Mouse (Mus musculus): ENCODE results near the gene Lep.

Gene Lep

GRCm38 (mm10) chr6:29044029-29044428 is 16.0 kb upstream of the Lep start:
- no peak for DNase-seq (ENCODE audit: low spot score in 2 of 2)

- DNase-seq (ENCODE audit: low spot score in 2 of 2) = no peak
Observed at GRCm38 (mm10) chr6:29049926-29050325, 10.1 kb upstream of the Lep start.

- no peak for DNase-seq (ENCODE audit: low spot score in 2 of 2)
Observed at GRCm38 (mm10) chr6:29052188-29052587, 7.8 kb upstream of the Lep start.

- no peak for DNase-seq (ENCODE audit: low spot score in 2 of 2)
Observed at GRCm38 (mm10) chr6:29053181-29053580, 6.8 kb upstream of the Lep start.

GRCm38 (mm10) chr6:29056377-29056776 is 3.6 kb upstream of the Lep start:
- DNase-seq (ENCODE audit: low spot score in 2 of 2) = no peak

GRCm38 (mm10) chr6:29066389-29066790 is 6.4 kb downstream of the Lep start:
- DNase-seq (ENCODE audit: low spot score in 2 of 2) = no peak

DNA sequence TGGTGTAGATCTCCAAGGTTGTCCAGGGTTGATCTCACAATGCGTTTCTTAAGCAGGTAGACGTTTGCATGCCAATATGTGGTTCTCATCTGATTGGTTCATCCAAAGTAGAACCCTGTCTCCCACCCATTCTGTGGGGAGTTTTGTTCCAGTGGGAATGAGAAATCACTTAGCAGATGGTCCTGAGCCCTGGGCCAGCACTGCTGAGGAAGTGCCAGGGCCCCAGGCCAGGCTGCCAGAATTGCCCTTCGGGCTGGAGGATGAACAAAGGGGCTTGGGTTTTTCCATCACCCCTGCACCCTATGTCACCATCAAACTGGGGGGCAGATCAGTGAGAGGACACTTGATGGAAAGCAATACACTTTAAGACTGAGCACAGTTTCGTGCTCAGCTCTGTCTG is 12.2 kb downstream of the Lep start:
- DNase-seq (ENCODE audit: low spot score in 2 of 2) = no peak

DNA sequence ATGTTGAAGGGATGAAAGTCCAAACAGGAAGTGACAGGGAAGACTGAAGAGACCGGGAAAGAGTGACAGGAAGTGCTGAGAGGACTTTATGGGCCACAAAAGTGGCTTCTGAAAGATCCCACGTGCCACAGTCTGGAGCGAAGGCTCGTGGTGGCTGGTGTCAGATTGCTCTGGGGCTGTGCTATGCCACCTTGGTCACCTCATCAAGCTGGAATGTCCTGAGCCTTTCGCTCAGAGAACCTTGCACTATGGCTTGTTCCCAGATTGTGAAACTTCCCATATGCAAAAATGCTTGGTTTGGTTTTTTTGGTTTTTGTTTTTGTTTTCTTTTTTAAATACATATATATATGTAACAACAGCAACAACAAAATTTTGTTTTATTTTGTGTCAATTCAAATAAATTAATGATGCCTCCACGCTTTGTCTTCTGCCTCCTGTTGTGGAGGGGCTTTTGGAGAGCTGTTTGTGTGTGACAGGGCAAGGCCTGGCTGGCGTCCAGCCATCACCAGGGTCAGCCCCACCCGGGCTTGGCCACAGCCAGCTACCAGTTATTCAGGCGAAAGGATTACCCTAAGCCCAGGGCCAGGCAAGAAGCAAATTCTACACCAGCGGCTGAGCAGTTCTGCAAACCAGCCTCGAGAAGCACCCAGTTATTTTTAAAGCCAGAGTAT is 13.6 kb downstream of the Lep start:
- DNase-seq (ENCODE audit: low spot score in 2 of 2) = no peak

DNA sequence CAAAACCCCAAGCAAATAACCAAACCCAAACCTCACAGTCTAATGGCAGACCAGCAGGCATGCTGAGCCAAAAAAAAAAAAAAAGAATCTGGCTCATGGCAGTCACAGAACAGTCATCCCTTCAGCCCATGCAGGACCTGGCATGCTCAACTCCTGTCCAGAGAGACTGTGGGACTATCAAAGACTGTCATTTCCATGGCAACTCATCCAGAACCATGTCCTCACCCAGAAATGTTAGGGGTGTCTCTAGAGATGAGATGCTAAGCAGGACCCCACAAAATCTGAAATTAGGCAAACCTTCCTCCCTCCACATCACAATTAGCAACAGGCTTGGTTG is 14.1 kb downstream of the Lep start:
- DNase-seq (ENCODE audit: low spot score in 2 of 2) = no peak

GRCm38 (mm10) chr6:29079291-29079690 is 19.3 kb downstream of the Lep start:
- peak; percentile 62 to 82 for DNase-seq (ENCODE audit: low spot score in 2 of 2)

- no peak for DNase-seq (ENCODE audit: low spot score in 2 of 2)
Observed at GRCm38 (mm10) chr6:29081826-29082363, 21.9 kb downstream of the Lep start.

GRCm38 (mm10) chr6:29082776-29083354 is 22.8 kb downstream of the Lep start:
- no peak for DNase-seq (ENCODE audit: low spot score in 2 of 2)

DNA sequence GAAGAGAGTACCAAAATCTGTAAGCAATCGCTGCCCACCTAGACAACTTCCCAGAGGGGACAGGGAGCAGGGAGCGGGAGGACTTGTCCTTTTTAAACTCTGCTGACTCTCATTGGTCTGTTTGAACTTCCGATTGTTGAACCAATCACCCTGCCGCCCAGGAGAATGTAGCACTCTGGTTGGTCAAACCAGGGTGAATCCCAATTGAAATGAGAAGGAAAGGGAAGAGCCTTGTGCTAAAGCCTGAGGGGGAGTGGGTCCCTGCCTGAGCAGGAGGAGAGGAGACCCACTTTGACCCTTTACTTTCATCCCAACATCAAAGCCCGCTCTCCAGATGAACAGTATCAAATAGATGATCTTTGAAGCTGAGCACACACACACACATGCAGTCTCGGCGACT is 24.4 kb downstream of the Lep start:
- no peak for DNase-seq (ENCODE audit: low spot score in 2 of 2)

- no peak for DNase-seq (ENCODE audit: low spot score in 2 of 2)
Observed at GRCm38 (mm10) chr6:29087921-29088709, 28.1 kb downstream of the Lep start.

GRCm38 (mm10) chr6:29092234-29092633 is 32.2 kb downstream of the Lep start:
- no peak for DNase-seq (ENCODE audit: low spot score in 2 of 2)

- no peak for DNase-seq (ENCODE audit: low spot score in 2 of 2)
Observed at GRCm38 (mm10) chr6:29092904-29093303, 32.9 kb downstream of the Lep start.

- DNase-seq (ENCODE audit: low spot score in 2 of 2) = peak; percentile 48 to 56
Observed at GRCm38 (mm10) chr6:29099536-29100170, 39.6 kb downstream of the Lep start.

- peak; percentile 19 to 35 for DNase-seq (ENCODE audit: low spot score in 2 of 2)
Observed at GRCm38 (mm10) chr6:29100423-29100822, 40.4 kb downstream of the Lep start.

DNA sequence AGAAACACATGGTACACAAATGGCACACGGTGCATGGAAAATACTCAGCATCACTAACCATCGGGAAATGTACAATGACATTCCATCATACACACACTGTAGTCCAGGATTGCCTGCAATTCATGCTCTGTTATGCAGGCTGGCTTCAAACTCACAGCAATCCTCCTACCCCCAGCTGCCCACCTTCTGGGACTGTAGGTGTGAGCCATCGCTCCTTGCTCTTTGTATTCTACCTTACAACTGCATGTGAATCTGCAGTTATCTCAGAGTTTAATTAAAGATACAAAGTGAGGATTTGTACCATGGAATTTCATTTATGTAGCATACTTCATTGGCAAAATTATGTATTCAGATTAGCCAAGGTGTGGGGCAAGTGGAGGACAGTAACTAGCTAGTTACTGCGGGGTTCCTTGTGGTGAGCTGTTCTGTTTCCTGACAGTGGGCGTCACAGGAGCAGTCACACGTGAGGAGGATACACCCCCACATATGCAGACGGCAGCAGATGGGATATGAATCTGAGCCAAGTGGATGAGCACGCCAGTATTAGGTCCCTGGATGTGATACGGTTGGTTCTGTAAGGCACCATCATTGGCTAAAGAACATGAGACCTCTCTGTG is 41.3 kb downstream of the Lep start:
- peak; percentile 38 to 70 for DNase-seq (ENCODE audit: low spot score in 2 of 2)

DNA sequence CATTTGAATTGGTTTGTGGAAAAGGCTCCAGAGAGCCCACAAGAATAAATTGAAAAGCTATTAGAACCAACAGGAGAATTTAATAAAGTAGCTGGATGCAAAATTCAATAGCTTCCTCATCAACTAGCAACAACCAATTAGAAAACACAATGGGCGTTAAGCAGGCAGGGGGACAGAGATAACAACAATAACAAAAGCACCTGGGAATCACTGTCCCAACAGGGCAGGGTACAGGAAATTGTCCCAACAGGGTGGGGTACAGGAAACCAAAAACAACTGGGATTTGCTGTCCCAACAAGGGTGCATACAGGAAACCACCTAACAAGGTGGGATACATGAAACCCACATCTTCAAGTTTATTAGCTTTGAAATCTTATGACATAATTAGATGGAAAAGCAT is 48.4 kb downstream of the Lep start:
- no peak for DNase-seq (ENCODE audit: low spot score in 2 of 2)

DNA sequence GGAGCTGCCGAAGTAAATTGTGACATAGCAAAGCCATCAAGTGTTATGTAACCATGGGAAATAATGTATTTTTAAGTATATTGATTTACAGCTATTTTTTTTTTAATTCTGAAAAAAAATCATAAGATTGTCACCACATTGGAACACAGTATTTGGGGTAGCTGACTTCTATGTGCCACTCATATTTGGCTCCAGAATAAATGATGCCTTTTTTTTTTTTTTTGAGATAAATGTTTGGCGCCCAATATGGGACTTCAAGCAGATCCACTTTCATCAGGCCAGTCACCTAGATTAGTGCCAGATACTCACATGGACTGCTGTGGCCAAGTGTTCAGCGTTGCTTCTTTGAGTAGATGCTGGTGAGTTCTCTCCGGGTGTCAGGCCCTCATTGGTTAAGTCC is 51.5 kb downstream of the Lep start:
- no peak for DNase-seq (ENCODE audit: low spot score in 2 of 2)

DNA sequence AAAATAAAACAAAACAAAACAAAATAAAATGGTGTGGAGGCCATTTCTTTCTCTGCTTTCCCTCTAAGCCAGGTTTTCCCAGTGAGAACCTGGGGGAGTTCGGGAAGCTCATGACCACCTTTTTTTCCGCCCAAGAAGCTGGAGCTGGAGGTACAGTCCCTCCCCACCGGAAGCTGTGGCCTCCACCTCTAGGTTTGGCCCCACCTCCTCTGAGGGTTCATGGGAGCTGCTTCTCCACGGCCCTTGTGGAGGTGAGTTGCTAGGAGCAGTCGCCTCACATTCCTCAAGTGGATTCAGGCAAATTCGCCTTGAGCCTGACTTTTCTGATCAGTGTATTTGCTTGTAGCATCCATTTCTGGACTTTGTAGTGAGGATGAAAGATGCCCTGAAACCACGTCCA is 55.7 kb downstream of the Lep start:
- no peak for DNase-seq (ENCODE audit: low spot score in 2 of 2)

All from frontal cortex, postnatal 36 days (tissue).